Mouse (Mus musculus) liver, embryonic 14.5 days (tissue): ENCODE results near the gene Siva1. TPM values are rescaled to one million over a fixed set of nuclear protein-coding genes. Genes with fewer than 3 reads are reported as not detected.
A peak's percentile ranks its signal among the peaks of the same experiment; 100 is the strongest.

ENCODE experiments used
- ATAC-seq: fragments of 200-750 bp; cut with Nextera tagmentation; 2 replicates; pipeline ENCODE4 v1.8.0; 2017; ENCODE audit warnings: moderate number of reproducible peaks, mild to moderate bottlenecking, moderate library complexity; ENCODE audit not compliant: insufficient read depth
- DNase-seq, 3 experiments: peaks; one replicate each; pipeline ENCODE4 v3.0.0-alpha.2; 2012 to 2013; ENCODE audit warnings: low read depth in 3 of 3, low spot score in 3 of 3
- H3K27ac ChIP-seq: fragments of 300-500 bp; sonication (generic); 2 replicates; pipeline ENCODE4 v1.5.1; 2014; ENCODE audit warnings: moderate library complexity, mild to moderate bottlenecking, control low read depth, inconsistent platforms
- H3K27me3 ChIP-seq: fragments of 300-500 bp; sonication (generic); 2 replicates; pipeline ENCODE4 v1.6.1; 2014; ENCODE audit warnings: mild to moderate bottlenecking, low read length, moderate library complexity; ENCODE audit not compliant: control insufficient read depth, insufficient read depth
- H3K36me3 ChIP-seq: fragments of 300-500 bp; sonication (generic); replicated peaks from 2 replicates; pipeline ENCODE4 v1.6.1; 2014; ENCODE audit warnings: low read depth; ENCODE audit not compliant: control insufficient read depth, insufficient read depth
- H3K4me1 ChIP-seq, 2 experiments: fragments of 200-500 bp in 1 of 2; fragments of 300-500 bp in 1 of 2; sonication (generic) in 1 of 2; replicated peaks; 2 replicates each; pipeline ENCODE4 v1.6.1; 2012 to 2014; ENCODE audit warnings: antibody characterized with exemption in 1 of 2, inconsistent platforms in 1 of 2, low read length in 1 of 2; ENCODE audit not compliant: control insufficient read depth in 2 of 2, insufficient read depth in 2 of 2
- H3K4me2 ChIP-seq: fragments of 300-500 bp; sonication (generic); 2 replicates; pipeline ENCODE4 v1.6.1; 2014; ENCODE audit warnings: low read depth, mild to moderate bottlenecking, control low read depth, moderate library complexity
- H3K4me3 ChIP-seq, 2 experiments: fragments of 200-500 bp in 1 of 2; fragments of 300-500 bp in 1 of 2; sonication (generic) in 1 of 2; 2 replicates each; pipeline ENCODE4 v1.5.1; 2012 to 2014; ENCODE audit warnings: low read depth in 2 of 2, low read length in 2 of 2, mild to moderate bottlenecking in 2 of 2, control low read depth in 1 of 2, inconsistent platforms in 1 of 2, moderate library complexity in 1 of 2; ENCODE audit not compliant: insufficient read depth in 1 of 2
- H3K9ac ChIP-seq: fragments of 300-500 bp; sonication (generic); replicated peaks from 2 replicates; pipeline ENCODE4 v1.6.1; 2014; ENCODE audit warnings: mild to moderate bottlenecking, control low read depth, moderate library complexity
- H3K9me3 ChIP-seq: fragments of 300-500 bp; sonication (generic); 2 replicates; pipeline ENCODE4 v1.6.1; 2016; ENCODE audit warnings: low read length, mixed read lengths; ENCODE audit not compliant: control insufficient read depth
- CTCF ChIP-seq: IDR thresholded peaks from 2 replicates; pipeline ENCODE4 v1.5.1; 2016; ENCODE audit warnings: antibody characterized with exemption, low read depth, control low read depth
- EP300 ChIP-seq: IDR thresholded peaks from 2 replicates; pipeline ENCODE4 v1.6.1; 2016; ENCODE audit warnings: antibody characterized with exemption, low read depth
- WGBS: fragments of 180-500 bp; shearing (Covaris S2); extraction: QIAGEN DNeasy Blood & Tissue Kit; methylation state at CpG from one replicate; pipeline ENCODE4 v1.1.7; 2014; ENCODE audit not compliant: insufficient replicate concordance; 5-methylcytosine and 5-hydroxymethylcytosine counted together
- polyA plus RNA-seq, 2 experiments: library from polyadenylated mRNA; depleted of rRNA in 1 of 2; stranded (reverse) in 1 of 2; unstranded in 1 of 2; fragments of >200 nt; fragmentation: Nextera tagmentation in 1 of 2; extraction: Ambion mirVana in 1 of 2; gene quantifications; 2 replicates each; pipeline versions ENCODE4 v1.2.1 to v1.2.3; 2012 to 2014

The Siva1 gene
- polyA plus RNA-seq (2012; rRNA removed) (64.0 and 70.6 TPM in 2 replicates), polyA plus RNA-seq (2014; fragmentation: Nextera tagmentation; extraction: Ambion mirVana) (157 and 165 TPM in 2 replicates)

- peak; percentile 95 to 96 (median 96) for DNase-seq
- TF ChIP-seq EP300 (no peak; the same call in 1 of the 2 replicates), CTCF (no peak)
- H3K4me1 ChIP-seq = peaks cover 4 to 15% of the 10 kb centered on the region in 2 experiments
- peak within 1 kb of the TSS; percentile 89 for H3K9ac ChIP-seq
- H3K27ac ChIP-seq = peak within 1 kb of the TSS; percentile 57
- peak within 1 kb of the TSS; percentile 77 to 95 for H3K4me3 ChIP-seq
- H3K9me3 ChIP-seq = no peaks in the 10 kb centered on the region
- peak within 1 kb of the TSS; percentile 98 for H3K4me2 ChIP-seq
- peak; percentile 94 for ATAC-seq
- WGBS = under 1% methylated on average over 46 of the region's 46 CpGs
- peaks cover 9% of the 10 kb centered on the region for H3K36me3 ChIP-seq
- H3K27me3 ChIP-seq = no peaks in the 10 kb centered on the region
Observed at GRCm38 (mm10) chr12:112644180-112644854, at the start of gene Siva1. Gene Siva1, plus strand, starts transcription at chr12:112644679.

DNA sequence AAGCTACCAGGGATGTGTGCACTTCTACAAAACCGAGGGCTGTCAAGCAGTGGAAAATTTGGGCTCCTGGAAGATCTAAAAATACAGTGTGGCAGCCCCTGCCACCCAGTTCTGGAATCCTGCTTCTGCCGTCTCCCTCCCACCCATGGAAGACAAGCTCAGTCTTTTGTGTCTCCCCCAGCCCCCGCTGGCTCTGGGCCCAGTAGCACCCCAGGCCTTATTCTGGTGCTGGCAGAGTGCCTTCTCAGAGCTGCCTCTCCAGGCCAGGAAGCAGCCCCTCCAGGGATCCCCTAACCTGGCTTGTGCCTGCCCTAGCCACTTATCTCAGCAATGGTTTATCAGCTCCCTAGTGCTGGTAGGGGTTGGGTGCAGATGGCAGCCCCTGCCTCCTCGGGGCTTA, 49.5 kb upstream of the Siva1 start:
- no peak overlapping the region for H3K4me2 ChIP-seq
- DNase-seq (no peak), ATAC-seq (no peak)
- H3K36me3 ChIP-seq = no peaks in the 10 kb centered on the region
- H3K4me1 ChIP-seq = peaks cover 3 to 29% of the 10 kb centered on the region in 2 experiments; a peak in 3 of 4 replicates
- no peaks in the 10 kb centered on the region for H3K27me3 ChIP-seq
- TF ChIP-seq CTCF (no peak), EP300 (no peak)
- H3K4me3 ChIP-seq = no peak overlapping the region
- no peaks in the 10 kb centered on the region for H3K9me3 ChIP-seq
- no peak overlapping the region for H3K27ac ChIP-seq
- 18% methylated on average over 4 of the region's 4 CpGs for WGBS
- no peak overlapping the region for H3K9ac ChIP-seq

GRCm38 (mm10) chr12:112595626-112596025, 48.9 kb upstream of the Siva1 start:
- no peak overlapping the region for H3K4me3 ChIP-seq
- ATAC-seq = no peak

DNA sequence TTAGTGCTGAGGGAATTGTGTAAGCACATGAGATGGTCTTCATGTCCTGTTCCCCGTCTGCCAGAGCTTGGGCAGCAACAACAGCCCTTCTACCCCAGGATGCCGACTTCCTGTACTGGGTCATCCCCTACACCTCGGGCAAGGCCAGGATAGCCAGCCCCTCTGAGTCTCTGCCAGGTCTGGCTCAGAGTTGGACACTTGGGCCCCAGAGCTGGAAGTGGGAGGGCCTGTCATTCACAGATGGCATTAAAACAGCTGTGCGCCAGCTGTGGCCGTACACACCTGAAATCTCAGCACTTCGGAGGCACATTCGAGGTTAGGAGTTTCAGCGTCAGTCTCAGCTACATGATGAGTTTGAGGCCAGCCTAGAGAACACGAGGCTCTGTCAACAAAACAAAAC, 48.0 kb upstream of the Siva1 start:
- ATAC-seq = no peak
- H3K27me3 ChIP-seq = no peaks in the 10 kb centered on the region
- no peak overlapping the region for H3K4me2 ChIP-seq
- H3K36me3 ChIP-seq = no peaks in the 10 kb centered on the region
- H3K9ac ChIP-seq = no peak overlapping the region
- H3K4me3 ChIP-seq = no peak overlapping the region
- no peak overlapping the region for H3K27ac ChIP-seq
- H3K9me3 ChIP-seq = no peaks in the 10 kb centered on the region
- peaks cover 3 to 32% of the 10 kb centered on the region in 2 experiments; a peak in 3 of 4 replicates for H3K4me1 ChIP-seq
- no peak for TF ChIP-seq EP300
- TF ChIP-seq CTCF = no peak
- no peak for DNase-seq
- 55% methylated on average over 9 of the region's 9 CpGs for WGBS

More at GRCm38 (mm10) chr12:112595626-112596025, 48.9 kb upstream of the Siva1 start:
- Histone ChIP-seq H3K4me2 (no peak overlapping the region), H3K36me3 (no peaks in the 10 kb centered on the region), H3K27me3 (no peaks in the 10 kb centered on the region), H3K27ac (no peak overlapping the region), H3K9me3 (no peaks in the 10 kb centered on the region), H3K9ac (no peak overlapping the region), H3K4me1 (peaks cover 3 to 32% of the 10 kb centered on the region in 2 experiments; a peak in 3 of 4 replicates)
- TF ChIP-seq CTCF = no peak
- no peak for TF ChIP-seq EP300
- no peak for DNase-seq
- WGBS = 68% methylated on average over 4 of the region's 4 CpGs

GRCm38 (mm10) chr12:112596891-112597500, 47.5 kb upstream of the Siva1 start:
- WGBS = 67% methylated on average over 14 of the region's 14 CpGs
- no peaks in the 10 kb centered on the region for H3K27me3 ChIP-seq
- H3K9ac ChIP-seq = no peak overlapping the region
- H3K4me2 ChIP-seq = no peak overlapping the region
- TF ChIP-seq CTCF (no peak), EP300 (no peak)
- no peaks in the 10 kb centered on the region for H3K36me3 ChIP-seq
- DNase-seq = no peak
- no peak overlapping the region for H3K27ac ChIP-seq
- no peak for ATAC-seq
- peaks cover 3 to 32% of the 10 kb centered on the region in 2 experiments; a peak in 3 of 4 replicates for H3K4me1 ChIP-seq
- H3K4me3 ChIP-seq = no peak overlapping the region
- H3K9me3 ChIP-seq = no peaks in the 10 kb centered on the region
